8 mouse cellular contexts compared by ENCODE assay signal in the genomic region with DNA sequence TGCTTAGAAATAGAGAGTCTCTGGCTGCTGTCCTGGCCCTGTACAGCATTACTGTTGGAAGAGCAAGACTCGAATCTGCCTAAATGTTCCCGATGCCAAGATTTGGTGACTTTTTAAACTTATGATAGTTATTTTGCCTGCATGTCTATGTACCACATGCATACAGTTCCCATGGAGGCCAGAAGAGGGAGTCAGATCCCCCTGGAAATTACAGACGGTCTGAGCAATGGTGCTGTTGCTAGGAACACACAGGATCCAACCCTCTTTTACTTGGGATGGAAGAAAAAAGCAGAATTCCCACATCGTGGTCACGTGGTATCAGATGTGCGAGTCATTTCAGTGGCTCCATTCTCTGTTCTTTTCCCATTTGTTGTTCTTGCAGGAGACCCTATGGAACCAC. TPM values are rescaled to one million over a fixed set of nuclear protein-coding genes. Genes with fewer than 3 reads are reported as not detected.
DNase-seq lines count a peak whose midpoint lies in the region; ATAC-seq and TF ChIP-seq lines count a peak whose summit lies in the region.

No protein-coding gene starts in this region.

- 74% methylated on average over 6 of the region's 6 CpGs for WGBS in heart, adult 2 months
- WGBS in heart, embryonic 10.5 days = 81% methylated on average over 6 of the region's 6 CpGs
- 76% methylated on average over 6 of the region's 6 CpGs for WGBS in lung, postnatal 0 days
- WGBS in hindbrain, embryonic 12.5 days = 79% methylated on average over 6 of the region's 6 CpGs

- H3K36me3 ChIP-seq in heart, adult 2 months (ENCODE audit: control insufficient read depth, insufficient read depth, low read length) = no peaks in the 10 kb centered on the region
- H3K36me3 ChIP-seq in heart, embryonic 10.5 days = peaks cover 66% of the 10 kb centered on the region
- peaks cover 25% of the 10 kb centered on the region; the same call in 1 of the 2 replicates for H3K36me3 ChIP-seq in lung, postnatal 0 days (ENCODE audit: insufficient read depth, low read length)
- H3K36me3 ChIP-seq in hindbrain, embryonic 12.5 days = peaks cover 58% of the 10 kb centered on the region

- H3K4me1 ChIP-seq in heart, adult 2 months (ENCODE audit: control insufficient read depth, insufficient read depth, low read length) = no peaks in the 10 kb centered on the region
- no peaks in the 10 kb centered on the region for H3K4me1 ChIP-seq in heart, embryonic 10.5 days
- H3K4me1 ChIP-seq in lung, postnatal 0 days (ENCODE audit: insufficient read depth, low read depth, low read length) = no peaks in the 10 kb centered on the region
- no peaks in the 10 kb centered on the region for H3K4me1 ChIP-seq in hindbrain, embryonic 12.5 days

- H3K9ac ChIP-seq in heart, adult 2 months (ENCODE audit: low read depth, low read length) = no peak overlapping the region
- H3K9ac ChIP-seq in lung, postnatal 0 days (replicated peaks; ENCODE audit: low read depth) = no peak overlapping the region
- H3K9ac ChIP-seq in hindbrain, embryonic 12.5 days = no peak overlapping the region

- TF ChIP-seq CTCF in heart, adult 2 months (IDR thresholded peaks at IDR 0.05) = peak; percentile 64
- TF ChIP-seq CTCF in lung, postnatal 0 days (IDR thresholded peaks at IDR 0.05) = peak; percentile 73

- ATAC-seq in lung, postnatal 0 days = no peak
- ATAC-seq in megakaryocyte-erythroid progenitor cell, adult 5-6 weeks (replicated peaks; ENCODE audit: low FRiP score, low TSS enrichment, poor library complexity, severe bottlenecking) = peak; percentile 71
- no peak for ATAC-seq in hindbrain, embryonic 12.5 days (ENCODE audit: low FRiP score)

- H3K4me3 ChIP-seq in heart, adult 2 months = no peak overlapping the region
- no peak overlapping the region for H3K4me3 ChIP-seq in heart, embryonic 10.5 days
- no peak overlapping the region for H3K4me3 ChIP-seq in lung, postnatal 0 days (ENCODE audit: low read depth, low read length)
- no peak overlapping the region for H3K4me3 ChIP-seq in hindbrain, embryonic 12.5 days

- H3K27me3 ChIP-seq in heart, adult 2 months (ENCODE audit: control insufficient read depth, insufficient read depth, low read length) = no peaks in the 10 kb centered on the region
- no peaks in the 10 kb centered on the region for H3K27me3 ChIP-seq in heart, embryonic 10.5 days (ENCODE audit: insufficient read depth, poor library complexity, severe bottlenecking)
- no peaks in the 10 kb centered on the region for H3K27me3 ChIP-seq in lung, postnatal 0 days (replicated peaks; ENCODE audit: insufficient read depth, low read length)
- H3K27me3 ChIP-seq in hindbrain, embryonic 12.5 days = no peaks in the 10 kb centered on the region

- no peak overlapping the region for H3K27ac ChIP-seq in heart, adult 2 months
- no peak overlapping the region for H3K27ac ChIP-seq in heart, embryonic 10.5 days
- H3K27ac ChIP-seq in lung, postnatal 0 days (ENCODE audit: low read length) = no peak overlapping the region
- H3K27ac ChIP-seq in hindbrain, embryonic 12.5 days = no peak overlapping the region

- no peaks in the 10 kb centered on the region for H3K79me2 ChIP-seq in heart, adult 2 months (replicated peaks; ENCODE audit: control insufficient read depth, insufficient read depth, low read length)

- H3K4me2 ChIP-seq in lung, postnatal 0 days (replicated peaks; ENCODE audit: low read depth, low read length) = no peak overlapping the region
- H3K4me2 ChIP-seq in hindbrain, embryonic 12.5 days (replicated peaks) = no peak overlapping the region

- intact Hi-C loops in heart, adult 2 months (cut with DNase I) = no loop called here

- no peak for TF ChIP-seq POLR2A in heart, adult 2 months (IDR thresholded peaks at IDR 0.05; ENCODE audit: insufficient read depth, low read depth, low read length)

- TF ChIP-seq EP300 in heart, adult 2 months (IDR thresholded peaks at IDR 0.05; ENCODE audit: insufficient read depth, low read depth, low read length) = no peak
- TF ChIP-seq EP300 in lung, postnatal 0 days (IDR thresholded peaks at IDR 0.05) = no peak

- DNase-seq in heart, adult 2 months = no peak
- no peak for DNase-seq in heart, embryonic 10.5 days (ENCODE audit: low spot score)
- DNase-seq in lung, postnatal 0 days (ENCODE audit: low spot score) = peak; percentile 26
- DNase-seq in lung, postnatal 25 days (ENCODE audit: low spot score) = no peak
- peak; percentile 29 to 34 for DNase-seq in adrenal gland, postnatal 36 days
- DNase-seq in gastrocnemius, adult 8-10 months (ENCODE audit: low spot score in 2 of 2) = no peak

- no peaks in the 10 kb centered on the region for H3K9me3 ChIP-seq in heart, embryonic 10.5 days
- H3K9me3 ChIP-seq in lung, postnatal 0 days (ENCODE audit: low read length) = no peaks in the 10 kb centered on the region
- no peaks in the 10 kb centered on the region for H3K9me3 ChIP-seq in hindbrain, embryonic 12.5 days (replicated peaks)

RNA-seq across cellular contexts. Expression of a gene that starts 39.2 kb away (rescaled TPM):
- not detected for total RNA-seq in heart, adult 2 months (2021)
- not detected in 2 replicates for polyA plus RNA-seq in heart, adult 2 months (2012; rRNA removed)
- 0.11 TPM in 1 of 2 replicates, not detected in the other for polyA plus RNA-seq in heart, embryonic 10.5 days (2016; fragmentation: Nextera tagmentation; extraction: Ambion mirVana)
- 0.08 and 0.19 TPM in 2 replicates for polyA plus RNA-seq in lung, postnatal 0 days (2015; fragmentation: Nextera tagmentation; extraction: Ambion mirVana)
- total RNA-seq in adrenal gland, postnatal 36 days (2021) = under 1 TPM; 0.16 to 0.66 TPM
- total RNA-seq in megakaryocyte-erythroid progenitor cell, adult 5-6 weeks (2014; fragmentation: Nextera tagmentation) = not detected in 2 replicates
- total RNA-seq in megakaryocyte-erythroid progenitor cell, adult 5-6 weeks (2017) = not detected in 2 replicates
- not detected for total RNA-seq in gastrocnemius, adult 8-10 months (2022)
- polyA plus RNA-seq in hindbrain, embryonic 12.5 days (2016; fragmentation: Nextera tagmentation; extraction: Ambion mirVana) = 1.0 and 1.7 TPM in 2 replicates

RNA-seq across cellular contexts. Expression of a gene that starts 39.8 kb away (rescaled TPM):
- 10 to 100 TPM; 13.1 to 13.6 TPM for total RNA-seq in heart, adult 2 months (2021)
- polyA plus RNA-seq in heart, adult 2 months (2012; rRNA removed) = 10.6 and 15.0 TPM in 2 replicates
- 20.4 and 22.6 TPM in 2 replicates for polyA plus RNA-seq in heart, embryonic 10.5 days (2016; fragmentation: Nextera tagmentation; extraction: Ambion mirVana)
- 19.4 and 22.1 TPM in 2 replicates for polyA plus RNA-seq in lung, postnatal 0 days (2015; fragmentation: Nextera tagmentation; extraction: Ambion mirVana)
- total RNA-seq in adrenal gland, postnatal 36 days (2021) = 10 to 100 TPM; 23.8 to 25.3 TPM
- 18.2 and 26.6 TPM in 2 replicates for total RNA-seq in megakaryocyte-erythroid progenitor cell, adult 5-6 weeks (2014; fragmentation: Nextera tagmentation)
- total RNA-seq in megakaryocyte-erythroid progenitor cell, adult 5-6 weeks (2017) = 12.9 and 13.1 TPM in 2 replicates
- 10 to 100 TPM; 11.3 to 25.6 (median 18.4) TPM for total RNA-seq in gastrocnemius, adult 8-10 months (2022)
- polyA plus RNA-seq in hindbrain, embryonic 12.5 days (2016; fragmentation: Nextera tagmentation; extraction: Ambion mirVana) = 22.5 and 28.5 TPM in 2 replicates

Comparison
In these comparisons a context has a peak if more than half of its experiments do, and no peak if none do; other contexts are left out.
1. DNase-seq: peak in lung, postnatal 0 days (single experiment) and adrenal gland, postnatal 36 days (2 of 2); none in heart, adult 2 months (0 of 2), heart, embryonic 10.5 days (single experiment), lung, postnatal 25 days (single experiment) and gastrocnemius, adult 8-10 months (0 of 2).